Mouse (Mus musculus) ES-E14 (cell line): ENCODE data around the gene Dnaic2.

Experiments
- CHD2 ChIP-seq: IDR thresholded peaks from 2 replicates; pipeline ENCODE4 v1.6.1; 2014; ENCODE audit warnings: mild to moderate bottlenecking, low read depth, low read length, inconsistent platforms
- HCFC1 ChIP-seq: IDR thresholded peaks from 2 replicates; pipeline ENCODE4 v1.6.1; 2012; ENCODE audit warnings: low read length, inconsistent platforms, borderline replicate concordance; ENCODE audit not compliant: insufficient read depth
- ZC3H11A ChIP-seq: IDR thresholded peaks from 2 replicates; pipeline ENCODE4 v1.6.1; 2012; ENCODE audit warnings: low read depth, mild to moderate bottlenecking, inconsistent platforms, low read length, borderline replicate concordance
- ZNF384 ChIP-seq: IDR thresholded peaks from 2 replicates; pipeline ENCODE4 v1.6.1; 2012; ENCODE audit warnings: low read depth, low read length, inconsistent platforms

DNA sequence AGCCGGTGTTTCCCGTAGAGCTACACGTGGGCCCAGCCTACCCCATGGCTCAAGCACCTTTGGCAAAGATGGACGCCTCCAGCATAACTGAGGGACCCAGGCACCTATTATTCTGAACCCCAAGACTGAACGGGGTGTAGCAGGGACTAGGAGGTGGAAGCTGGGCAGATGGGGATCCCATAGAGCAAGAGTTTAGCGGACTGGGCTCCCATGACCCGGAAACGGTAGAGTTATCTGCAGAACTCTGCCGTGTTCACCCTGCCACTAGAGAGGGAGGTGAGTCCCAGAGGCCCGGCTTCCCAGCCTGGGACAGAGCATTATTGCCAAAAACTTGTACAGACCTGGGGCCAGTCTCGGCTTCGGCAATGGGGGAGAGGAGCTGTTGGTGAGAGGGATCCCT lies 63.0 kb downstream of the Dnaic2 start:
- TF ChIP-seq ZC3H11A (no peak), HCFC1 (no peak), ZNF384 (no peak), CHD2 (no peak)
